ENCODE assay signal across 8 mouse cellular contexts in genomic region chr6:98105280-98106090, GRCm38 (mm10).
DNase-seq lines count a peak whose midpoint lies in the region; ATAC-seq lines count a peak whose summit lies in the region.

No protein-coding gene starts in this region.

- no peak overlapping the region for H3K9ac ChIP-seq in embryonic facial prominence, embryonic 12.5 days
- H3K9ac ChIP-seq in limb, embryonic 13.5 days, result peak overlapping the region; percentile 31; the same call in 1 of the 2 replicates
- no peak overlapping the region for H3K9ac ChIP-seq in midbrain, embryonic 15.5 days

- H3K36me3 ChIP-seq in embryonic facial prominence, embryonic 12.5 days, result no peaks in the 10 kb centered on the region
- no peaks in the 10 kb centered on the region for H3K36me3 ChIP-seq in limb, embryonic 13.5 days
- H3K36me3 ChIP-seq in midbrain, embryonic 15.5 days (replicated peaks), result no peaks in the 10 kb centered on the region

- H3K9me3 ChIP-seq in embryonic facial prominence, embryonic 12.5 days, result no peaks in the 10 kb centered on the region
- no peaks in the 10 kb centered on the region for H3K9me3 ChIP-seq in limb, embryonic 13.5 days
- no peaks in the 10 kb centered on the region for H3K9me3 ChIP-seq in midbrain, embryonic 15.5 days

- no peak overlapping the region for H3K27ac ChIP-seq in embryonic facial prominence, embryonic 12.5 days
- no peak overlapping the region for H3K27ac ChIP-seq in limb, embryonic 13.5 days
- H3K27ac ChIP-seq in midbrain, embryonic 15.5 days, result no peak overlapping the region

- no peak for ATAC-seq in embryonic facial prominence, embryonic 12.5 days (ENCODE audit: insufficient number of reproducible peaks, insufficient read depth, low FRiP score, low TSS enrichment)
- ATAC-seq in limb, embryonic 13.5 days (ENCODE audit: low FRiP score, low read depth), result no peak
- ATAC-seq in midbrain, embryonic 15.5 days (replicated peaks), result no peak

- H3K4me1 ChIP-seq in embryonic facial prominence, embryonic 12.5 days, result 0 out of 2 replicates have a peak, but pooled peaks cover 10% of the 10 kb centered on the region
- H3K4me1 ChIP-seq in limb, embryonic 13.5 days, result peaks cover 47% of the 10 kb centered on the region
- H3K4me1 ChIP-seq in midbrain, embryonic 15.5 days, result 0 out of 2 replicates have a peak, but pooled peaks cover 3% of the 10 kb centered on the region

- no peaks in the 10 kb centered on the region for H3K27me3 ChIP-seq in embryonic facial prominence, embryonic 12.5 days
- H3K27me3 ChIP-seq in limb, embryonic 13.5 days, result peaks cover 8% of the 10 kb centered on the region; the same call in 1 of the 2 replicates
- H3K27me3 ChIP-seq in midbrain, embryonic 15.5 days (replicated peaks), result peaks cover 5% of the 10 kb centered on the region; the same call in 1 of the 2 replicates

- WGBS in embryonic facial prominence, embryonic 12.5 days, result 47% methylated on average over 18 of the region's 18 CpGs
- 38% methylated on average over 18 of the region's 18 CpGs for WGBS in limb, embryonic 13.5 days
- 48% methylated on average over 18 of the region's 18 CpGs for WGBS in midbrain, embryonic 15.5 days

- H3K4me2 ChIP-seq in embryonic facial prominence, embryonic 12.5 days (replicated peaks), result peak overlapping the region; percentile 36
- peak overlapping the region; percentile 58 for H3K4me2 ChIP-seq in limb, embryonic 13.5 days (replicated peaks)
- peak overlapping the region; percentile 10; the same call in 1 of the 2 replicates for H3K4me2 ChIP-seq in midbrain, embryonic 15.5 days

- peak; percentile 94 for DNase-seq in 3T3-L1 (ENCODE audit: low read depth, low spot score)
- DNase-seq in adrenal gland, postnatal 36 days, result peak; percentile 78
- DNase-seq in heart, adult 9 months (ENCODE audit: low spot score in 2 of 2), result peak; percentile 48 to 75
- DNase-seq in kidney, adult 9 months, result peak; percentile 83
- DNase-seq in spleen, adult 18-20 months, result peak; percentile 35 to 80

- H3K4me3 ChIP-seq in embryonic facial prominence, embryonic 12.5 days, result peak overlapping the region; percentile 6; the same call in 1 of the 2 replicates
- peak overlapping the region; percentile 29 for H3K4me3 ChIP-seq in limb, embryonic 13.5 days
- no peak overlapping the region for H3K4me3 ChIP-seq in midbrain, embryonic 15.5 days
